Mouse (Mus musculus): ENCODE measurements around the gene Hs2st1. TPM values are rescaled to one million over a fixed set of nuclear protein-coding genes. Genes with fewer than 3 reads are reported as not detected.

The Hs2st1 gene
- polyA plus RNA-seq, 1 experiment = 8.8 TPM

GRCm38 (mm10) chr3:144546490-144546889 lies 23.5 kb downstream of the Hs2st1 start:
- no peak for TF ChIP-seq GATA1 (IDR thresholded peaks at IDR 0.05; ENCODE audit: low read length)

- TF ChIP-seq GATA1 (IDR thresholded peaks at IDR 0.05; ENCODE audit: low read length) = no peak
These were observed 24.1 kb downstream of the Hs2st1 start for GRCm38 (mm10) chr3:144545832-144546231.

- no peak for TF ChIP-seq GATA1 (IDR thresholded peaks at IDR 0.05; ENCODE audit: low read length)
These were observed 24.8 kb downstream of the Hs2st1 start for GRCm38 (mm10) chr3:144545152-144545551.

DNA sequence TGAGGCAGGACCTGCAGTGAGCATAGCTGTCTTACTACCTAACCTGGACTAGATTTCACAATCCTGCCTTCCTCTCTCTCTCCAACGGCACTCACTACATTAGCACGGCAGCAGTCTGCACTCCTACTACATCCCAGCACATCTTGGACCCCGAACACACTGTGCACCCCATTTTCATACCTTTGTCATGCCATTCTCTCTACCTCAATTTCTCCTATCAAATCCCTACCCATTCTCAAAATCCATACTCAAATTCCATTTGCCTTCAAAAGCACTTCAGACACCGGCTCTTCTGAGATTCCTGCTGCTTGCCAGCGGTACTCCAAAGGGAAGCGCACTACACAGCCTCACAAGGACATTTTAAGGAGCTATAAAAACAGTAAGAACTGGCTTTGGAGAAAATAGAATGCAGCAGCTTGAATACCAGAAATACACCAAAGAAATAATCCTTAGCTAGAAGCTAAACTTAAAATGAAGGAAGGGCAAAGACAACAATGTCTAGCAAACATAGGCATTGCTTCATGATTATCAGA lies 28.0 kb downstream of the Hs2st1 start:
- no peak for TF ChIP-seq GATA1 (IDR thresholded peaks at IDR 0.05; ENCODE audit: low read length)

DNA sequence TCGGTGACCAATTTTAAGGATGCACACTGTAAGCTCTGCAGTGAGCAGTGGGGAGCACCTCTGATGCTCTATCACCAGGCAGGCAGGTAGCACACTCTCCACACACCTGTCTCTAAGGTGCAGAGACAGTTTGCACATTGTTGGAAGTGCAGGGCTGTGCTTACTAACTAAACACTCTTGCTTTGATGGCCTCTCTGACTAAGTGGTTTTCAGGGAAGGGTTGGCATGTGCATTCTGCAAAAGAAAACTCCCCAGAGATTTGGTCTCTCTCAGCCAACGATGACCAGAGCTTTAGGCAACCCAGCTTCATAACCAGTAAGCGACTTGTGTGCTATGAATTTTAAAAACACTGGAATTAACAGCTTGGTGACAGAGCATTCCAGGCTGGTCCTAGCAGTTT lies 29.2 kb downstream of the Hs2st1 start:
- no peak for TF ChIP-seq GATA1 (IDR thresholded peaks at IDR 0.05; ENCODE audit: low read length)

DNA sequence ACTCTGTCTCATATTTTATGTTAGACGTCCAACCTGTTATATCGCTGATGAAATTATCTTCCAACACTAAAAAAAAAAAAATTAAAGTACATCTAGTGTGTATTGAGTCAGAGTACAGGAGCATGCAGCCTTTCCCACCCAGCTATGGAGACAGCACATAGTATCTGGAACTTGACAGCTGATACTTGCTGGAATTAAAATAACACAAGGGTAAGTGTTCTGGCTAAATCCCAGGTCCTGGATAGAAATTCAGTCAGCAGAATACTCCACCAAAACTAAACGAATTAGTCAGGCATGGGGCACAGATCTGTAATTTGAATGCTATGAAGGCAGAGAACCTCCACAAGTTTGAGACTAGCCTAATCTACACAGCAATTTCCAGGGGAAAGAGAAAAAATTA lies 30.9 kb downstream of the Hs2st1 start:
- no peak for TF ChIP-seq GATA1 (IDR thresholded peaks at IDR 0.05; ENCODE audit: low read length)

DNA sequence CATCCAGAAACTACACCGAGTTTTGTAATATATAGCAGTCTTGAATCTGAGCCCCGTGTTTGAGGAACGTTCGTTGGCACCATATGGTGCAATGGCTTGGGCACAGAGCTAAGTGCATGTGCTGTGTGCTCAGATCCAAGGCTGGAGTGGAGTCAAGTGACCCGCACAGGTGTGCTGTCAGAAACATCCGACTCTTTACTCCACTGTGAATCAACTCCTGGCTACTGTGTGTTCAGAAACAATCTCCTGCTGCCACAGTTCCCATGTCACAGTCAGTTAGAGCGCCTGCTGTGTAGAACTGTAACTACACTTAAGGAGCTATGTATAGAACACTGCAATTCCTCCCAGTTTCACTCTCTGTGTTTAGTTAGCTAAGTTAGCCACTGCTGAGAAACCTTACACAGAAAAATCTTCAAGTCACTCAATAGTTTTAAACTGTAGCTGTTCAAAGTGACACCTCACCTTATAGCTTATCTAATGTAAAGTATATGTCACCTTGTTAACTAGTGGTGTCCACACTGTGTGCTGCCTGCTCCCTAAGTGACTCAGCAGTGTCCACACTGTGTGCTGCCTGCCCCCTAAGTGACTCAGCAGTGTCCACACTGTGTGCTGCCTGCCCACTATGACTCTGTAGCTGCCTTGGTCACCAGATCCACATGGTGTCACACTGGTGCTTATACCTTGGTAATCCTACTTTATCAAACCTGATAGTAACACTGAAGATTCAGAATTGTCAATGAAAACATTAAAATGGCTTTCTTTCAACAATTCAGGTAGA lies 32.7 kb downstream of the Hs2st1 start:
- TF ChIP-seq GATA1 (IDR thresholded peaks at IDR 0.05; ENCODE audit: low read length) = no peak

GRCm38 (mm10) chr3:144535056-144535455 lies 34.9 kb downstream of the Hs2st1 start:
- no peak for TF ChIP-seq GATA1 (IDR thresholded peaks at IDR 0.05; ENCODE audit: low read length)

- TF ChIP-seq GATA1 (IDR thresholded peaks at IDR 0.05; ENCODE audit: low read length) = no peak
These were observed 39.0 kb downstream of the Hs2st1 start for GRCm38 (mm10) chr3:144531023-144531422.

- TF ChIP-seq GATA1 (IDR thresholded peaks at IDR 0.05; ENCODE audit: low read length) = no peak
These were observed 42.1 kb downstream of the Hs2st1 start for GRCm38 (mm10) chr3:144527918-144528317.

DNA sequence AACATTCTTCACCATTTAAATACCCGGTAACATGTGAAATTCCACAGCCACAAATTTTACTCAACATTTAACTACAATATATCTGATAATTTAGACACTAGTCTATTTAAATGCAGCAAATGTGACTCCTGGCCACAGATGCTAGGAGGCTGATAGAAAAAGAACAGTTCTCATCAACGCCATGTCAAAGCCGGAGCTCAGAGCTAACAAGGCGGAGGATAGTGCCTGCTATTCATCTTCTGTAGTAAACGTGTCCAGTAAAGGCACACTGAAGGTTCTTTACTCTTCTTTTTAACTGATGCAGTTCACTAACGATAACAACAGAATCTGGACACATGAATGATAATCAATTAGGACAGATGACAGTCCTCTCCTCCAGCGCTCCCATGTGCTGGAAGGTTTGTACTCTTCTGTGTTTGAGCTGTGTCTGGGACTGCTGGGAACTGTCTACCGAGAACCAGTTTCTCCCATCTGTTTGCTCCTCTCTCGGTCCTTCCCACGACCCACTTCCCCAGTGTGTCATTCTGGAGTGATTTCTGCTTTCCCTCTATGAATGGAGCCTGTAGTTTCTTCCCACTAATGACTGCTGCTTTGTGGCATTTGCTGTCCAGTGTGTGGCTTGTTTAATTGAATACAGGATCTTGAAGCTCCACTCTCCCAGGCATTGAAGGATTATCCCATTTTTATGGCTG lies 50.3 kb downstream of the Hs2st1 start:
- no peak for TF ChIP-seq GATA1 (IDR thresholded peaks at IDR 0.05; ENCODE audit: low read length)

DNA sequence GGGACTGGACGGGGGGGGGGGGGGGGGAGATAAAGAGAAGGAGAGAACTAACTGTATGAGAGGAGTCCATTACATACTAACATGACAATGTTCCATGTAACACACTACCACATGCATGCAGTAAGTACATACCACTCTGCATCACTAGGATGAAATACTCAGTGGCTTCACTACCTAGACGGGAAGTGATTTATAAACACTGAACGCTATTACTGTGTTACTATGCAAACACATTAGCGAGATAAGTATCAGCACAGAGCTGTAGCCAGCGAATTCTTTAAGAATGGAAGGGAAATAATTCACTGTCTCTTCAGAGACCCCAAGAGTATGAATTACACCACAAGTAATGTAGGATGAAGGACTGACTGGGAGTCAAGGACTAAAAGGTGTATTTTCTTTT lies 51.1 kb downstream of the Hs2st1 start:
- TF ChIP-seq GATA1 (IDR thresholded peaks at IDR 0.05; ENCODE audit: low read length) = no peak

DNA sequence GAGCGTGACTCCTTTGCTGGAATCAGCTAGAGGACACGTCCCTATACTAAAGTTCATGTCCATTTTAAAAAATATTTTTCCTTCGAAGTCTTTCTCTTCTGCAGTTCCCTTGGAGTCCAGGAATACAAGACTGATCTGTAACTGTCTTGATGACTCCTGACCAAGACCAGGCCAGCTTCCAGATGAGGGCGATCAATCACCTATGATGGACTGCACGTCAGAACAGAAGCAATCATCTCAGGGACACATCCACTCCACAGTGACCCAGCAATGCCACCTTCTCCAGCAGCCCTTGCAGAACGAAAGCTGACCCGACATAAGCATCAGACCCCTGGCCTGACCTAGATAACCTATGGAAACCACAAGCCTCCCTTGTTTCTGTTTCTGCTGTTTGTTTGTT lies 54.7 kb downstream of the Hs2st1 start:
- no peak for TF ChIP-seq GATA1 (IDR thresholded peaks at IDR 0.05; ENCODE audit: low read length)

DNA sequence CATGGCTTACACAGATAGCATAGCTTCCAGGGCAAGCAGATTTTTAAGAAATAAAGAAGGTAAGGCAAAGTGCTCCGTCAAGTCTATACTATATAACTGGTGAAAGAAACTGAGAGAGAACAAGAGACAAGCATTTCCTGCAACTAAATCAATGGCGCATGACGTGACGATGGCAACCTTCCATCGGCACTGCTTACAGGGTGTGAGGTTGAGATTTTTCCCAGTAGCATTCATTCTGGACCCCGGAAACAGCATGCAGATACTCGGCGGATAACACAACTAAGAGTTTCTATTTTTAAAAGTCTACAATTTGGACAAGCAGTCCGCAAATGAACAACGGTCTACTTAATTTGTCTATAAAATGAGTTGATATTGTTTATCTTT lies 55.9 kb downstream of the Hs2st1 start:
- no peak for TF ChIP-seq GATA1 (IDR thresholded peaks at IDR 0.05; ENCODE audit: low read length)

GRCm38 (mm10) chr3:144513169-144514121 lies 56.5 kb downstream of the Hs2st1 start:
- TF ChIP-seq GATA1 (IDR thresholded peaks at IDR 0.05; ENCODE audit: low read length) = no peak

DNA sequence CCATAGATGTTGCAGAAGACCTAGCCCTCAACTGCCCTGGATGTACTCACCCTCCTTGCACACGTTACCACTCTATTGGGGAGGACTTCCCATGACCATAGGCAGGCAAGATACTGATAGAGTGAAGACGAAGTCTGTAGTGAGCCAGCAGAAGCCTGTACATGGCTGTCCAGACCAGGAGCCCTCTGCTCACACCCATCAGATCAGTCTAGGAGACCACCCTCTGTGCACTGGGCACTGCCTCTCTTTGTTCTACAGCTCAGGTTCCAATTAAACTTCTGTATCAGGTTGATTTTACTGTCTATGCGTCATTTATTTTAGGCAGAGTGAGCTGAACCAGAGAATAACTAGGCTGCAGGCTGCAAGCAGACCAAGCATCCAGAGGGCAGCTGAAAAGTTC lies 59.3 kb downstream of the Hs2st1 start:
- no peak for TF ChIP-seq GATA1 (IDR thresholded peaks at IDR 0.05; ENCODE audit: low read length)
